Mouse (Mus musculus): ENCODE data around the gene Alk. TPM values are rescaled to one million over a fixed set of nuclear protein-coding genes. Genes with fewer than 3 reads are reported as not detected.

Gene Alk
- total RNA-seq, 2 experiments from 2014 or later: 5.4 to 6.7 TPM

DNA sequence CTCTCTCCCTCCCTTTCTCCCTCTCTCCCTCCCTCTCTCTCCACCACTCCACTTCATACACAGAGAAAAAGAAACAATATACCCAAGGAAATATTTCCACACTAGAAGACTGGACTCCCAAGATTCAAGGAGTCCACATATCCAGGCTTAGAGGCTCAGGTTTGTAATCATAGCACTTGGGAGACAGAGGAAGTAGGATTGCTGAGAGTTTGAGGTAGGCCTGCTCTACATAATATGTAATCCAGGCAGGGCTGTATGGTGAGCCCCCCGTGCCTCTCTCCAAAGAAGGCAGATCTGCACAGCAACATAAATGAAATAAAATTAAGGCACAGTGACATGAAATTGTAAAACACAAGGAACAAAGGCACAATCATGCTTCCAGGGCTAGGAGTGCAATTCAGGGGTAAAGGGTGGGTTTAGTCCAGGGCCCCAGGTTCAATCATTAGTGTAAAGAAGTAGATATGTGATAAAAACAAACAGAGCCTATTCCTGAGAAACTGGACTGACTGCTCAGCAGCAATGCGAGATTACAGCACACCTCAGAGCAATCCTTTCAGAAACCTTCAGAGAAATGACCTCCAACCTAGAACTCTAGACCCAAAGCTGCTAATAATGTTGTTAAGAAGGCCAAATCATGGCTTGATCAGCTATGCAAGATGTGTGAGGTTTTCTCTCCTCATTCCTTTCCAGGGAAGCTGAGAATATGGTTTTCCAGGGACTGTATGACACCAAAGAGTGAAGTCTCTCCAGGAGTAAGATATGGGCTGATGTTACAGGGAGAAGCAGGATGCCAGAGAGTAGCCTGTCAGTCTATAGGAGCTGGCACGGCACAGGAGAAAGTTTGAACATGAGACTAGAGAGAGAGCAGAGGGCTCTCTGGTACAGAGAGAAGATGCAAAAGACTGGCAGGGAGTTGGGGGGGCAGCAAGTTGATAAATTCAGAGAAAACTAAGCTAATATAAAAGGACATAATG, 158.9 kb downstream of the Alk start:
- Histone ChIP-seq H3K4me3 (no peak overlapping the region), H3K27ac (no peak overlapping the region)
- no peak for TF ChIP-seq CTCF (conservative IDR thresholded peaks at IDR 0.05)
- DNase-seq (ENCODE audit: low spot score in 2 of 2): no peak

DNA sequence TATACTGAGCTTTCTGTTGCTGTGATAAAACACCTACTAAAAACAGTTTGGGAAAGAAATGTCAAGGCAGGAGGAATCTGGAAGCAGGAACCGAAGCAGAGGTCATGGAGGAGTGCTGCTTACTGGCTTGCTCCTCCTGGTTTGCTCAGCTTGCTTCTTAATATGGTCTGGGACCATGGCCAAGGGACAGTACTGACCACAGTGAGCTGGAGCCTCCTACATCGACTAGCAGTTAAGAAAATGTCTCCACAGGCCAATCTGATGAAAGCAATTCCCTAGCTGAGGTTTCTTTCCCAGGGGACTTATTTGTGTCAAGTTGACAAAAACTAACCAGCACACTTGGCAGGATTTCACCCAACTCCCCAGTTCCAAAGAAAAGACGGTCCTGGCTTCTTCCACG, 187.0 kb downstream of the Alk start:
- TF ChIP-seq CTCF (conservative IDR thresholded peaks at IDR 0.05): no peak
- H3K4me3 ChIP-seq: no peak overlapping the region
- no peak for DNase-seq (ENCODE audit: low spot score in 2 of 2)
- H3K27ac ChIP-seq: no peak overlapping the region

DNA sequence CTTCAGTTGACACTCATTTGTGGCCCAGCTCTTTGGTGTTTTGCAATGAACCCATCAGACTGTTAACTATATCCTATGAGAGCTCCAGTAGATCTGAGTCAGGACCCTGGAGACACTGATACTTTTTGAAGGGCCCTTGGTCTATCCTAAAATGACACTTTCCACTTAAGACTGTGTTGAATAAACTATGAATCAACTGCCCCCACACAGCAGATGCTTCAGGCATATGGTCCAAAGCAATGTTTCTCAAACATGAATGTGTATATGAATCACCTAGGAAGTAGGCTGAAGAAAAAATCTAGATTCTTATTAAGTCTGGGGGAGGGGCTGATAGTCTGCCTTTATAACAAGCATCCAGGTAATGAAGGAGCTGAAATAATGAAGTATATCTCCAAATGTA, 189.8 kb downstream of the Alk start:
- Histone ChIP-seq H3K4me3 (no peak overlapping the region), H3K27ac (no peak overlapping the region)
- no peak for TF ChIP-seq CTCF (conservative IDR thresholded peaks at IDR 0.05)
- peak; percentile 3 to 14 for DNase-seq (ENCODE audit: low spot score in 2 of 2)

DNA sequence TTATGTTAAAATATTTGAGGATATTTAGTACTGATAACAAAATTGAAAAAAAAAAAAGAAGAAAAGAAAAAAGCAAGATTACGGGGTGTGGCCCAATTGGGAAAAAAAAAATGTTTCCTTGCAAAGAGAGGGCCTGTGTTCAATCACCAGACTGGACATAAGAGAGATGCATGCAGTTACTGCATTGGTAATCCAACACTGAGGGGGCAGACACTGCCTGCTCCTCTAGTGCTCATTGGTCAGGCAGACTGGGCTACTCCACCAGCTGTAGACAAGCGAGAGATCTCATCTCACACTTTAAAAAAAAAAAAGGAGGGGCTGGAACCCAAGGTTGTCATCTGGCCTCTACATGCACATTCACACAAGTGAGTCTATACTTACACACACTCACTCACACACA, 199.6 kb downstream of the Alk start:
- H3K27ac ChIP-seq: no peak overlapping the region
- no peak for TF ChIP-seq CTCF (conservative IDR thresholded peaks at IDR 0.05)
- H3K4me3 ChIP-seq: no peak overlapping the region
- no peak for DNase-seq (ENCODE audit: low spot score in 2 of 2)

DNA sequence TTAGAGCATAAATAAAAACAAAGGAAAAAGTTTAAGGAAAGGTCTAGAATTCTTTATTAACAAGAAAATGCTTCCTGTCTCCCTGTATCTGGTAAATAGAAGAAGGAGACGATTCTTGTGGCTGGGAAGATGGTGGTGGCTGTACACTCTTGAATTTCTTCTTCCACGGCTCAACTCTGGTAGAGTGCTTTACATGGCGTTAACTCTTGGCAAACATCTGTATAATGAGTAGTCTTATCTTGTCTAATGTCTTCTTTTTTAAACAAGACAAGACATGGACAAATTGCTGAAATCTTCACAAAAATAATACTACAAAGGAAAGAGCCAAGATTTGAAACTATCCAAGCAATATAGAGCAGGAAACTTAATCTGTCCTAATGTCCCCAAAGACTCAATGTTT, 202.6 kb downstream of the Alk start:
- no peak for TF ChIP-seq CTCF (conservative IDR thresholded peaks at IDR 0.05)
- Histone ChIP-seq H3K27ac (no peak overlapping the region), H3K4me3 (no peak overlapping the region)
- DNase-seq (ENCODE audit: low spot score in 2 of 2): no peak

DNA sequence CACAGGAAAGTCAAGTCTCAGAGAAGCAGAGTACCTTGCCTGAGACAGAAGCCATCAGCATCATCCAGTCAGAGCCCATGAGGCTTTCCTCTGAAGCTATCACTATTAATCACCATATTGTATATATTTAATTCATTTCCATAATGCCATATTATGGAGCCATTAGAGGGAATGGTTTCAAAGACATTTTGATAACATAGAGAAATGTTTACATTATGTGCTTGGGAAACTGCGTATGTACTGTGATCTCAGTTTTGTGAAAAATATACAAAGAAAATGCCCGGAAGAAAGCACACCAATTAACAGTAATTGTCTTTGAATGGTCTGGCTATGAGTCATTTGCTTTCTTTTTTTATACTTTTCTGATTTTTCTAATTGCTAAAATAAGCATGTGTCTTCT, 203.1 kb downstream of the Alk start:
- Histone ChIP-seq H3K4me3 (no peak overlapping the region), H3K27ac (no peak overlapping the region)
- no peak for DNase-seq (ENCODE audit: low spot score in 2 of 2)
- no peak for TF ChIP-seq CTCF (conservative IDR thresholded peaks at IDR 0.05)

DNA sequence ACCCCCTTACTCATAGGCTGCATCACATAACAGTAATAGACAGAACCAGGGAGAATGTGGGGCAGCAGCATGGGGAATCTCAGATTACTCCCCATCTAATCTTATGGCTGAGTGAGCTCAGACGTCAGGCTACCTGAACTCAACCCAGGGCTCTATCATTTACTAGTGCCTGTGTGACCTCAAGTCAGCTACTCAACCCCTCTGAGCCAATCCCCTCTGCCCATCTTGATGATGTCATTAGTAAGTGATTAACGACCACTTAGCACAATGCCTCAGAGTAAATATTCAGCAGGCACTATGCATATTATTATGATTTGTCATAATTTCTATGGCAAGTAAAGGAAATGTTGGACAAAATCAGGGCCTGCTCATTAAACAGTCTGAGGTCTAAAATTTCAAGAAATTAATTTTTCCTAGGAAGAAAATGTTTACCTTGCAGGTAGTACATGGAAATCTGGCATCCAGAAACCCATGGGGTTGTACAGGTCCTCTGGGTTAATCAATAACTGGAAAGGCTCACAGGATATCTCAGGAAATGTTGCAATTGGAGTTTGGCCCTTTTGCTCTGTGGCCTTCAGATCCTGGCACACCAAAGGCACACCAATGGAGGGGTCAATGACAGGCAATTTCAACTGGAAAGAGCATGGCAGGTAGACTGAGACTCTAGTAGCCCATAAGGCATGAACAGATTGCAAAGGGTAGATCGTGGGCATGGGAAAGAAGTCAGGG, 204.9 kb downstream of the Alk start:
- no peak overlapping the region for H3K27ac ChIP-seq
- H3K4me3 ChIP-seq: no peak overlapping the region
- no peak for TF ChIP-seq CTCF (conservative IDR thresholded peaks at IDR 0.05)
- no peak for DNase-seq (ENCODE audit: low spot score in 2 of 2)

DNA sequence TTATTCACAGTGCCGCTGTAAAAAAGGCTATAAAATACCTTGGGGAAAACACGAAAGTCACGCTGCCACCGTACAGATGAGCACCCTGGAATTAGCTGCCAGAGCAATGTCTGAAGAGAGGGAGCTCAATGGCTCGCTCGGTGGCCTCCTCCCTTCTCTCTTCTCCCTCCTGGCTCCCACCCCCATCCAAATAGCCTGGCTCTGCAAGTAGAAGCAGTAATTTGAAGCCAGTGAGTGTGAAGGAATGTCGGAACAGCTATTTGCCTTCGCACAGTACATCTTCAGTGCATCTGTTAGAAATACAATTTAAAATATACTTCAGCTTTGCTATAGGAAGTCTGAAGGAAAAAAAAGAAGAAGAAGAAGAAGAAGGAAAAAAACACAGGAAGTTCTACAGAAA, 208.5 kb downstream of the Alk start:
- Histone ChIP-seq H3K27ac (no peak overlapping the region), H3K4me3 (no peak overlapping the region)
- DNase-seq (ENCODE audit: low spot score in 2 of 2): no peak
- no peak for TF ChIP-seq CTCF (conservative IDR thresholded peaks at IDR 0.05)

DNA sequence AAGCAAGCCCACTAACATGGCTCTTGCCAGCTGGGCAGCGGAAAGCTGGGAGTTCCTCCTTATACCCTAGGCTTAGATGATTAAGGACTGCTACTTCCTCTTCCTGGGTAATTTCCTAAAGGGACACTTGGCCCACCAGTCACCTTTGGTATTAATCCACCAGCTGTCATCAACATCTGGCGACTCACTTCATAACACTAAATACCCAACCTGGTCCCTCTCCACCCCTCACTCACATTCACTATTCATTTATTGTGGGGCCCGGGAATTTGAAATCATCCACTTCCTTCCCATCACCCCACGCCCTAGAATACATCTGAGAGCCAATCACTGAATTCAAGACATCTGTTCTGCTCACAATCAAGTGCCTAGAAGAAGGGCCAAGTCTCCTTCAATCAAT, 235.4 kb downstream of the Alk start:
- no peak overlapping the region for H3K4me3 ChIP-seq
- DNase-seq (ENCODE audit: low spot score in 2 of 2): no peak
- H3K27ac ChIP-seq: no peak overlapping the region
- TF ChIP-seq CTCF (conservative IDR thresholded peaks at IDR 0.05): no peak

DNA sequence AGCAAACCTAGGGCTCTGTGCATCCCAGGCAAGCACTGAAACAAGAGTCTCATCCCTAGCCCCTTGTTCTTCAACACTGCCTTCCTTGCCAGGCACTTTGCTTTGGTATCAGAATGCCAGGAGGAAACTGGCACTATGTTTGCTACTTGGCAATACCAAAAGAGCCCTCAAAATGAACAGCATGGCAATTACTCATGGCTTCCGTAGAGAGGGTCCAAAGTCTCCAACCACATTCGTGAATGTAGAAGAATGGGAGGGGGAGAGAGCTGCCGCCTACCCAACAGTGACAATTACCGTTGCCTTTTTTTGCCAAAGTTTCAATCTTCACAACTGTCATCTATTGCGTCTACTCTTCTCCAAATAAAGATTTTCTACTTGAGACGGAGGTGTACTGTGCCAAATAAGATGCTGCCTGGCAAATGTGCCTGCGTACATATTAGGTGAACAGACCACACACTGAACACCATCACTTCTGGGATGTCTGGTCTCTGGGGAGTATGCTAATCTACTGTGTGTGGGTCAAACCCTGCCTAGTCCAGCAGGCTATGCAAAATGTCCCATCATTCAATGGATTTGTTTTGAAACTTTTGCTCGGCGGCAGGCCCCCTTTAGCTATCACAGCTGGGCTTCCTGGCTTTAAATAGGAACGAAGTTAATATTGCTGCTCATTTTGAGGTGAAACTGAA, 241.5 kb downstream of the Alk start:
- DNase-seq (ENCODE audit: low spot score in 2 of 2): peak in 1 of 2 experiments; percentile 4
- Histone ChIP-seq H3K4me3 (no peak overlapping the region), H3K27ac (no peak overlapping the region)
- TF ChIP-seq CTCF (conservative IDR thresholded peaks at IDR 0.05): no peak

DNA sequence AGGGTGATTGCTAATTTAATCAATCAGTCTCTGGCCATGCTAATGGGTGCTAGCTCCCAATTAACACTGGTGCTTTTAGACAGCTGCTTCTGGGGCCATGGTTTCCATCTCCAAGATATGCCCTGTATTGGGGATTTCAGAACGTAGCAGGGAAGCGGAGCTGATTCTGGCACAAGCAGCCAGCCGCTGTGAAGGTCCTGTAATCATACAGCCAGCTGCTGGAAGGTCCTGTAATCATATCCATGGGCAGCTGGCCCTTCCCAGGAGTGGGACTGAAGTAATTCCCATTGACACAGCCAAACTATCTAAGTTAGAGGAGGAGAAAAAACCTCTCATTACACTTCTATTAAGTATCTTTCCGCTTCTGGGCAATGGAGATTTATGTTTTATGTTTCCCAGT, 242.5 kb downstream of the Alk start:
- Histone ChIP-seq H3K4me3 (no peak overlapping the region), H3K27ac (no peak overlapping the region)
- no peak for TF ChIP-seq CTCF (conservative IDR thresholded peaks at IDR 0.05)
- no peak for DNase-seq (ENCODE audit: low spot score in 2 of 2)

DNA sequence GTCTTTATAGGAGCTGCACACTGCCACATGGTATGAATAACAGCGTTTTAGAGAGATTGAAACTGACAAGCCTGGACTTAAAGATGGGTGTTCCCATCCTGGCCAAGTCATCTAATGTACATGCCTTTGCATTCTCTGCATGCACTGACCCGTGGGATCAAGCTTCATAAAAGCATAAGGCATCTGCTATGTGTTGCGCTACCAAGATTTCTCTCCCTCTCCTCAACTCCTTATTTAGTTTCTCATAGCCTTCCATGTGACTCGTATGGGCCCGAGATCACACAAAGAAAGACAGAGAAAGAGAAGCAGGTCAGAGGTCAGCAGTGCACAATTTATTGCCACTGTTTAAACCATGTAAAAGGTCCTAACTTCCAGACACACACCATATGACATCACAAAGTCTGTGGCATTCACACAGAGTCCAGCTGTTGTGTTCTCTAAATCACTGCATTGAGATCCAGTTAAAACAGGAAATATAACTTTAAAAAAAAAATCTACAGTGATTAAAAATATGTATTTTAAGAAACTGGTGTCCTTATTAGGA, 247.6 kb downstream of the Alk start:
- no peak for DNase-seq (ENCODE audit: low spot score in 2 of 2)
- no peak for TF ChIP-seq CTCF (conservative IDR thresholded peaks at IDR 0.05)
- Histone ChIP-seq H3K4me3 (no peak overlapping the region), H3K27ac (no peak overlapping the region)

DNA sequence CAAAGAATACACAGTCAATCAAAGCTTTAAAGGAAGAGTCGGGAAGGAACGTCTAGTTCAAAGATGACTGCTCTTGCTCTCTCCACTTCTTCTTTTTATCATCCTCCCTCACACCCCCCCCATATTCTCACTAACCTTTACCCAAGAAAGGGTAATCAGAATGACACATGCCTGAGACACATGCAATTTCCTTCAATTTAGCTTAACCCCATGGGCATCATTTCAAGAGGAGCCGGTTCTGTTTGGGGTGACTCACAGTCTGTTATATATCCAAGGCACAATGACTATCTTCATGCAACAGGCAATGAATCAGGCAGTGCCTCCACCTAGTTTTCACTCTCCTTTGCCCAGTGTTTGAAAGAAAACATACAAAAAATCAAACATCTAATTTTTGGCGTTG, 265.0 kb downstream of the Alk start:
- no peak for TF ChIP-seq CTCF (conservative IDR thresholded peaks at IDR 0.05)
- no peak overlapping the region for H3K4me3 ChIP-seq
- no peak overlapping the region for H3K27ac ChIP-seq
- no peak for DNase-seq (ENCODE audit: low spot score in 2 of 2)
